Mouse (Mus musculus) midbrain, embryonic 12.5 days (tissue): ENCODE results near the gene Iqgap2. TPM values are rescaled to one million over a fixed set of nuclear protein-coding genes. Genes with fewer than 3 reads are reported as not detected.
A peak's percentile ranks its signal among the peaks of the same experiment; 100 is the strongest.

Experiments used
- ATAC-seq: fragments of 200-750 bp; cut with Nextera tagmentation; 2 replicates; pipeline ENCODE4 v1.8.0; 2017; ENCODE audit warnings: low read depth, moderate TSS enrichment, moderate library complexity; ENCODE audit not compliant: low FRiP score
- H3K27ac ChIP-seq: fragments of 300-500 bp; sonication (generic); replicated peaks from 2 replicates; pipeline ENCODE4 v1.5.1; 2016; ENCODE audit warnings: mild to moderate bottlenecking
- H3K27me3 ChIP-seq: fragments of 300-500 bp; sonication (generic); 2 replicates; pipeline ENCODE4 v1.6.1; 2016; ENCODE audit warnings: mild to moderate bottlenecking
- H3K36me3 ChIP-seq: fragments of 300-500 bp; sonication (generic); 2 replicates; pipeline ENCODE4 v1.6.1; 2016
- H3K4me1 ChIP-seq: fragments of 300-500 bp; sonication (generic); 2 replicates; pipeline ENCODE4 v1.6.1; 2016
- H3K4me2 ChIP-seq: fragments of 300-500 bp; sonication (generic); replicated peaks from 2 replicates; pipeline ENCODE4 v1.6.1; 2016; ENCODE audit warnings: mild to moderate bottlenecking, moderate library complexity
- H3K4me3 ChIP-seq: fragments of 300-500 bp; sonication (generic); 2 replicates; pipeline ENCODE4 v1.5.1; 2016; ENCODE audit warnings: mild to moderate bottlenecking
- H3K9ac ChIP-seq: fragments of 300-500 bp; sonication (generic); replicated peaks from 2 replicates; pipeline ENCODE4 v1.6.1; 2016; ENCODE audit warnings: mild to moderate bottlenecking, moderate library complexity
- H3K9me3 ChIP-seq: fragments of 300-500 bp; sonication (generic); 2 replicates; pipeline ENCODE4 v1.6.1; 2016; ENCODE audit warnings: mild to moderate bottlenecking
- WGBS: fragments of 180-500 bp; shearing (Covaris S2); methylation state at CpG from one replicate; pipeline ENCODE4 v1.1.7; 2016; 5-methylcytosine and 5-hydroxymethylcytosine counted together
- polyA plus RNA-seq: library from polyadenylated mRNA; unstranded; fragments of >200 nt; fragmentation: Nextera tagmentation; extraction: Ambion mirVana; gene quantifications from 2 replicates; pipeline ENCODE4 v1.2.1, GENCODE M21; 2016

Gene Iqgap2
- polyA plus RNA-seq: 13.0 and 14.1 TPM in 2 replicates

- ATAC-seq: peak; percentile 73
- H3K27ac ChIP-seq: peak within 1 kb of the TSS; percentile 30
- H3K4me2 ChIP-seq: peak within 1 kb of the TSS; percentile 89
- H3K36me3 ChIP-seq: no peaks in the 10 kb centered on the region
- no peaks in the 10 kb centered on the region for H3K27me3 ChIP-seq
- H3K4me1 ChIP-seq: peaks cover 34% of the 10 kb centered on the region
- no peaks in the 10 kb centered on the region for H3K9me3 ChIP-seq
- peak within 1 kb of the TSS; percentile 83 for H3K9ac ChIP-seq
- WGBS: under 1% methylated on average over 48 of the region's 48 CpGs
- H3K4me3 ChIP-seq: peak within 1 kb of the TSS; percentile 68
Observed at GRCm38 (mm10) chr13:95891491-95891925, at the start of gene Iqgap2. Gene Iqgap2 (minus strand): TSS chr13:95891922.

- ATAC-seq: no peak
- no peaks in the 10 kb centered on the region; the same call in none of the 2 replicates for H3K27me3 ChIP-seq
- H3K4me2 ChIP-seq: no peak overlapping the region
- H3K9me3 ChIP-seq: no peaks in the 10 kb centered on the region
- WGBS: 63% methylated on average over 5 of the region's 5 CpGs
- no peak overlapping the region for H3K9ac ChIP-seq
- peaks cover 7% of the 10 kb centered on the region; the same call in 1 of the 2 replicates for H3K4me1 ChIP-seq
- no peaks in the 10 kb centered on the region for H3K36me3 ChIP-seq
- no peak overlapping the region; the same call in 1 of the 2 replicates for H3K27ac ChIP-seq
- no peak overlapping the region for H3K4me3 ChIP-seq
Observed at GRCm38 (mm10) chr13:95940811-95941210, 49.1 kb upstream of the Iqgap2 start.

GRCm38 (mm10) chr13:95924201-95924621 is 32.5 kb upstream of the Iqgap2 start:
- Histone ChIP-seq H3K4me2 (no peak overlapping the region), H3K4me3 (no peak overlapping the region), H3K9me3 (no peaks in the 10 kb centered on the region), H3K27me3 (no peaks in the 10 kb centered on the region), H3K9ac (no peak overlapping the region), H3K4me1 (no peaks in the 10 kb centered on the region), H3K27ac (no peak overlapping the region), H3K36me3 (no peaks in the 10 kb centered on the region)
- 66% methylated on average over 2 of the region's 2 CpGs for WGBS
- no peak for ATAC-seq

GRCm38 (mm10) chr13:95922626-95923025 is 30.9 kb upstream of the Iqgap2 start:
- no peak for ATAC-seq
- no peak overlapping the region for H3K4me3 ChIP-seq
- no peak overlapping the region for H3K27ac ChIP-seq
- no peak overlapping the region for H3K9ac ChIP-seq
- 90% methylated on average over 4 of the region's 4 CpGs for whole genome bisulfite sequencing
- no peaks in the 10 kb centered on the region for H3K36me3 ChIP-seq
- no peaks in the 10 kb centered on the region for H3K4me1 ChIP-seq
- no peaks in the 10 kb centered on the region for H3K9me3 ChIP-seq
- no peak overlapping the region for H3K4me2 ChIP-seq
- H3K27me3 ChIP-seq: no peaks in the 10 kb centered on the region

GRCm38 (mm10) chr13:95918624-95919284 is 27.0 kb upstream of the Iqgap2 start:
- Histone ChIP-seq H3K4me1 (no peaks in the 10 kb centered on the region), H3K9ac (no peak overlapping the region), H3K4me2 (no peak overlapping the region), H3K4me3 (no peak overlapping the region), H3K9me3 (no peaks in the 10 kb centered on the region), H3K27ac (no peak overlapping the region), H3K36me3 (no peaks in the 10 kb centered on the region), H3K27me3 (no peaks in the 10 kb centered on the region)
- ATAC-seq: no peak
- WGBS: 90% methylated on average over 9 of the region's 9 CpGs

- no peaks in the 10 kb centered on the region for H3K9me3 ChIP-seq
- H3K9ac ChIP-seq: no peak overlapping the region
- no peak overlapping the region for H3K4me3 ChIP-seq
- H3K4me1 ChIP-seq: no peaks in the 10 kb centered on the region
- WGBS: 73% methylated on average over 2 of the region's 2 CpGs
- no peak overlapping the region for H3K4me2 ChIP-seq
- no peak overlapping the region for H3K27ac ChIP-seq
- no peaks in the 10 kb centered on the region for H3K27me3 ChIP-seq
- ATAC-seq: no peak
- no peaks in the 10 kb centered on the region for H3K36me3 ChIP-seq
Observed at GRCm38 (mm10) chr13:95913046-95913406, 21.3 kb upstream of the Iqgap2 start.

GRCm38 (mm10) chr13:95912157-95913045 is 20.7 kb upstream of the Iqgap2 start:
- Histone ChIP-seq H3K27ac (no peak overlapping the region), H3K36me3 (no peaks in the 10 kb centered on the region), H3K9me3 (no peaks in the 10 kb centered on the region), H3K4me3 (no peak overlapping the region), H3K9ac (no peak overlapping the region), H3K4me1 (no peaks in the 10 kb centered on the region), H3K27me3 (no peaks in the 10 kb centered on the region), H3K4me2 (no peak overlapping the region)
- no peak for ATAC-seq
- 90% methylated on average over 11 of the region's 11 CpGs for WGBS

- Histone ChIP-seq H3K27me3 (no peaks in the 10 kb centered on the region), H3K4me3 (no peak overlapping the region), H3K9me3 (no peaks in the 10 kb centered on the region), H3K4me1 (no peaks in the 10 kb centered on the region), H3K9ac (no peak overlapping the region), H3K27ac (no peak overlapping the region), H3K36me3 (no peaks in the 10 kb centered on the region), H3K4me2 (no peak overlapping the region)
- no peak for ATAC-seq
- 81% methylated on average over 9 of the region's 9 CpGs for WGBS
Observed at GRCm38 (mm10) chr13:95910270-95910669, 18.5 kb upstream of the Iqgap2 start.

- no peak overlapping the region for H3K9ac ChIP-seq
- no peak for ATAC-seq
- H3K4me1 ChIP-seq: no peaks in the 10 kb centered on the region
- no peak overlapping the region for H3K27ac ChIP-seq
- no peaks in the 10 kb centered on the region for H3K36me3 ChIP-seq
- H3K4me3 ChIP-seq: no peak overlapping the region
- no peaks in the 10 kb centered on the region for H3K27me3 ChIP-seq
- H3K4me2 ChIP-seq: no peak overlapping the region
- WGBS: 80% methylated on average over 2 of the region's 2 CpGs
- H3K9me3 ChIP-seq: no peaks in the 10 kb centered on the region
Observed at GRCm38 (mm10) chr13:95909244-95909643, 17.5 kb upstream of the Iqgap2 start.

- no peaks in the 10 kb centered on the region for H3K27me3 ChIP-seq
- WGBS: 91% methylated on average over 3 of the region's 3 CpGs
- no peak overlapping the region for H3K27ac ChIP-seq
- H3K9ac ChIP-seq: no peak overlapping the region
- no peak overlapping the region for H3K4me3 ChIP-seq
- H3K4me2 ChIP-seq: no peak overlapping the region
- H3K36me3 ChIP-seq: no peaks in the 10 kb centered on the region
- H3K4me1 ChIP-seq: no peaks in the 10 kb centered on the region
- no peak for ATAC-seq
- H3K9me3 ChIP-seq: no peaks in the 10 kb centered on the region
Observed at GRCm38 (mm10) chr13:95902696-95903095, 11.0 kb upstream of the Iqgap2 start.

GRCm38 (mm10) chr13:95899885-95900650 is 8.3 kb upstream of the Iqgap2 start:
- H3K9me3 ChIP-seq: no peaks in the 10 kb centered on the region
- H3K36me3 ChIP-seq: no peaks in the 10 kb centered on the region
- ATAC-seq: no peak

More at GRCm38 (mm10) chr13:95899885-95900650, 8.3 kb upstream of the Iqgap2 start:
- Histone ChIP-seq H3K27ac (no peak overlapping the region), H3K27me3 (0 out of 2 replicates have a peak, but pooled peaks cover 3% of the 10 kb centered on the region), H3K4me3 (no peak overlapping the region), H3K4me1 (no peaks in the 10 kb centered on the region), H3K4me2 (no peak overlapping the region), H3K9ac (no peak overlapping the region)
- WGBS: 69% methylated on average over 1 of the region's 1 CpGs
